Mouse (Mus musculus): ENCODE results near the gene Gm49366. TPM values are rescaled to one million over a fixed set of nuclear protein-coding genes. Genes with fewer than 3 reads are reported as not detected.
"Not testable (repeated sequence)": the region's sequence is repeated elsewhere in the genome, so short reads cannot be mapped to it uniquely, and the experiment has no call there.

Gene Gm49366
- polyA plus RNA-seq, 1 experiment, result not detected

DNA sequence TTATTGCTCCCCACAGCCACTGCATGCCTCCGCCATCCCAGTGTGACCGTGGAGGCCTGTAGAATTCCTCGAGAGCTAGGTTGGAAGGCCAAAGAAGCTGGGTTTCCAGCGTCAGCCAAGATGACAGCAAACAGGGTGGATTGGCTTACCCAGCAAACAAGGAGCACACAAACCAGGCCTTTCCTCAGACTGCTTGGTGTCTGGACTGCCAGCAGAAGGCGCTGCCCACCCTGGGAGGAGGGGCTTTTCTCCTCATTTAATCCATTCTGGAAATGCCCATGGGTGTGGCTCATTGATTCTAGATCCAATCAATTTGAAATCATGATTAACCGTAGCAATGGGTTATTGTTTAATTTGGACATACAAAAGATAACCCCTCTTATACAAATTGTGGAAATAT lies 25.6 kb upstream of the Gm49366 start:
- Histone ChIP-seq H3K36me3 (ENCODE audit: control insufficient read depth, insufficient read depth) (no peaks in the 10 kb centered on the region), H3K27me3 (ENCODE audit: control insufficient read depth, insufficient read depth, insufficient read length) (peaks cover 15% of the 10 kb centered on the region), H3K4me3 (ENCODE audit: insufficient read depth, poor library complexity, severe bottlenecking) (no peak overlapping the region), H3K79me3 (ENCODE audit: low read depth) (no peaks in the 10 kb centered on the region), H3ac (ENCODE audit: control insufficient read depth, insufficient read length, low read depth) (no peak overlapping the region), H3K79me2 (ENCODE audit: control insufficient read depth, insufficient read depth) (no peaks in the 10 kb centered on the region)
- TF ChIP-seq FOSL1 (IDR thresholded peaks at IDR 0.05; ENCODE audit: insufficient read depth, low read length, poor library complexity, severe bottlenecking) (no peak), CTCF (IDR thresholded peaks at IDR 0.05; ENCODE audit: control insufficient read depth, insufficient read depth, insufficient read length) (no peak), CEBPB (IDR thresholded peaks at IDR 0.05; ENCODE audit: low read depth) (no peak), MAX (IDR thresholded peaks at IDR 0.05) (no peak), USF1 (IDR thresholded peaks at IDR 0.05; ENCODE audit: low read depth) (no peak), MYOD1 (IDR thresholded peaks at IDR 0.05; ENCODE audit: control insufficient read depth, insufficient read length, low read depth) (no peak), MYOG (IDR thresholded peaks at IDR 0.05; ENCODE audit: control insufficient read depth, extremely low read depth, insufficient read length) (no peak)

DNA sequence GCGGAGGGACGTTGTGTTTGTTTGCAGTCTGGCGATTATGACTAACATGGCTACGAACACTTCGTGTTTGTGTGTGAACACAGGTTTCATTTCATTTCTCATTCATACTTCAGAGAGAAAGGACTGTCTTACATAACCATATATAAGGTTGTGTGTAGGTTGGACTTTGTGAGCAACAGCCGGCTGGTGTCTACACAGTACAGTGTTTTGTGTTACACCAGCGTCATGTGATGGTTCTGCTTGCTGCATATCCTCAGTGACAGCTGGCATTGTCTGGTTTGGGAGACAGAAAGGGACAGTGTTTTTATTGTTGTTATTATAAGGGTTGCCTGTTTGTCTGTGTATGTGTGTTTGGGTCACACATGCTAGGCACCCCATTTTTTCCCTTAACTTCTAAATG lies 25.0 kb upstream of the Gm49366 start:
- Histone ChIP-seq H3K79me3 (ENCODE audit: low read depth) (no peaks in the 10 kb centered on the region), H3K27me3 (ENCODE audit: control insufficient read depth, insufficient read depth, insufficient read length) (peaks cover 15% of the 10 kb centered on the region), H3K36me3 (ENCODE audit: control insufficient read depth, insufficient read depth) (no peaks in the 10 kb centered on the region), H3ac (ENCODE audit: control insufficient read depth, insufficient read length, low read depth) (no peak overlapping the region), H3K79me2 (ENCODE audit: control insufficient read depth, insufficient read depth) (no peaks in the 10 kb centered on the region), H3K4me3 (ENCODE audit: insufficient read depth, poor library complexity, severe bottlenecking) (no peak overlapping the region)
- TF ChIP-seq MAX (IDR thresholded peaks at IDR 0.05) (no peak), MYOD1 (IDR thresholded peaks at IDR 0.05; ENCODE audit: control insufficient read depth, insufficient read length, low read depth) (no peak), CEBPB (IDR thresholded peaks at IDR 0.05; ENCODE audit: low read depth) (no peak), FOSL1 (IDR thresholded peaks at IDR 0.05; ENCODE audit: insufficient read depth, low read length, poor library complexity, severe bottlenecking) (no peak), USF1 (IDR thresholded peaks at IDR 0.05; ENCODE audit: low read depth) (no peak), MYOG (IDR thresholded peaks at IDR 0.05; ENCODE audit: control insufficient read depth, extremely low read depth, insufficient read length) (no peak), CTCF (IDR thresholded peaks at IDR 0.05; ENCODE audit: control insufficient read depth, insufficient read depth, insufficient read length) (no peak)

DNA sequence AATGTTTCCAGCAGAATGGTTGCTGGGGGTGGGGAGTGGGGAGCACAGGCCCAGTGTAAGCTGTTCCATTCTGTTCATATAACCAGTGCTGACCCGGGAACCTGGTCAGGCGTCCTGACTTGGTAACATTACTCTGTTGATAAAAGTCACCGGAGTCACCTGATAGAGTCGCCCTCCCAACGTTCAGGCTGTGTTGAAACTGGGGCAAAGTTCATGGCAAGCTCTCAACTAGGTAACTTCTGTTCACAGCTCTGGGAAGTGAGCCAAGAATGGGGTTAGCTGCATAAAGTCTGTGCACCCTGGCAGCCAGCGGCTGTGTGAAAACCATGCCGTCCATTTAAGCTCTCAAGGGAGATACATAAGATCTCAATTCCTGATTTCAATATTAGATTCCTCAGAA lies 18.2 kb upstream of the Gm49366 start:
- H3K4me3 ChIP-seq (ENCODE audit: insufficient read depth, poor library complexity, severe bottlenecking); H3K79me2 ChIP-seq (ENCODE audit: control insufficient read depth, insufficient read depth); H3ac ChIP-seq (ENCODE audit: control insufficient read depth, insufficient read length, low read depth); H3K36me3 ChIP-seq (ENCODE audit: control insufficient read depth, insufficient read depth); H3K27me3 ChIP-seq (ENCODE audit: control insufficient read depth, insufficient read depth, insufficient read length); H3K79me3 ChIP-seq (ENCODE audit: low read depth): not testable (repeated sequence)

DNA sequence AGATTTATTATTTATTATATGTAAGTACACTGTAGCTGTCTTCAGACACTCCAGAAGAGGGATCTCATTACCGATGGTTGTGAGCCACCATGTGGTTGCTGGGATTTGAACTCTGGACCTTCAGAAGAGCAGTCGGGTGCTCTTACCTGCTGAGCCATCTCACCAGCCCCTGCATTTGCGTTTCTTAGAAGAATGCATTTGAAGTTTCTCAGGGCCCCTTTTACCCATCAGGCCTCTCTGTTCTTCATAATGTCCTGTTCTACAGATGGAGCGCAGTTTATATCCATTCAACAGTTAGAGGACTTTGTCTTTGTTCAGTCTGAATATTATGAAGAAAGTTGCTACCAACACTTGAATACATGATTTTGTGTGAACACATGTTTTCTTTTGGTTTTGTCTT lies 16.5 kb upstream of the Gm49366 start:
- H3K79me3 ChIP-seq (ENCODE audit: low read depth); H3K79me2 ChIP-seq (ENCODE audit: control insufficient read depth, insufficient read depth); H3K27me3 ChIP-seq (ENCODE audit: control insufficient read depth, insufficient read depth, insufficient read length); H3K36me3 ChIP-seq (ENCODE audit: control insufficient read depth, insufficient read depth); H3K4me3 ChIP-seq (ENCODE audit: insufficient read depth, poor library complexity, severe bottlenecking); H3ac ChIP-seq (ENCODE audit: control insufficient read depth, insufficient read length, low read depth): not testable (repeated sequence)

DNA sequence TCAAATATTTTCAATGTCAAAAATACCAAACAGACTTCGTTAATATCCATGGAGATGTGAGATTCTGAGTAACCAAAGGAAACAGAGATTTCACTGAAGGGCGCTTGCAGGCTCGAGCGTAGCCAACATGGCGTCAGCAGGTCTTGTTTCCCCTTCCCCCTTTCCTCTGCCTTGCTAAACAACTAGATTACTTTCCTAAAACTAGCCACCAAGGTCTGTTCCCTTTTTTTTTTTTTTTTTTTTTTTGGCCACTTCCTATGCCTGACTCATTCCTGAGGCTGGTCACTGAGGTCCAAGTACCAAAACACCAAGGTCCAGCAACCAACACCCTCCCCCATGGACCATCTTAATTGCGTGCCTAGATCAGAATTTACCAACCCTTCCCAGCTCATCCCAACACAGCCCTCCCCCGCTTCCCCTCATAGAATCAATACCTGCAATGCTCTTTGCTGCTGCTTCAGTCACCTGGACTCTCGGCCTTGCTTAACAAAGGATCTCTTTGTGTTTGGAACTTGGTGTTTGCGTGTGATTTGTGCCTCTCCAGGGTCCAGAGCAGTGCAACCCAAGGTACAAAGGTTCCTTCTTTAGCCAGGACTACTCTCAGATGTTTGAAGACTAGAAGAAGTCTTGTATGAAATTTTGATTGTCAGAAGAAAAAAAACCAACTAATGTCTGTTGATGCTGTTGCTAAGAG lies 15.5 kb upstream of the Gm49366 start:
- Histone ChIP-seq H3K27me3 (ENCODE audit: control insufficient read depth, insufficient read depth, insufficient read length) (no peaks in the 10 kb centered on the region), H3K4me3 (ENCODE audit: insufficient read depth, poor library complexity, severe bottlenecking) (no peak overlapping the region), H3ac (ENCODE audit: control insufficient read depth, insufficient read length, low read depth) (no peak overlapping the region), H3K36me3 (ENCODE audit: control insufficient read depth, insufficient read depth) (no peaks in the 10 kb centered on the region), H3K79me3 (ENCODE audit: low read depth) (no peaks in the 10 kb centered on the region), H3K79me2 (ENCODE audit: control insufficient read depth, insufficient read depth) (no peaks in the 10 kb centered on the region)
- TF ChIP-seq CEBPB (IDR thresholded peaks at IDR 0.05; ENCODE audit: low read depth), result no peak
- TF ChIP-seq MAX (IDR thresholded peaks at IDR 0.05), result no peak
- no peak for TF ChIP-seq MYOD1 (IDR thresholded peaks at IDR 0.05; ENCODE audit: control insufficient read depth, insufficient read length, low read depth)
- no peak for TF ChIP-seq CTCF (IDR thresholded peaks at IDR 0.05; ENCODE audit: control insufficient read depth, insufficient read depth, insufficient read length)
- TF ChIP-seq FOSL1 (IDR thresholded peaks at IDR 0.05; ENCODE audit: insufficient read depth, low read length, poor library complexity, severe bottlenecking), result no peak
- TF ChIP-seq USF1 (IDR thresholded peaks at IDR 0.05; ENCODE audit: low read depth), result no peak
- no peak for TF ChIP-seq MYOG (IDR thresholded peaks at IDR 0.05; ENCODE audit: control insufficient read depth, extremely low read depth, insufficient read length)

DNA sequence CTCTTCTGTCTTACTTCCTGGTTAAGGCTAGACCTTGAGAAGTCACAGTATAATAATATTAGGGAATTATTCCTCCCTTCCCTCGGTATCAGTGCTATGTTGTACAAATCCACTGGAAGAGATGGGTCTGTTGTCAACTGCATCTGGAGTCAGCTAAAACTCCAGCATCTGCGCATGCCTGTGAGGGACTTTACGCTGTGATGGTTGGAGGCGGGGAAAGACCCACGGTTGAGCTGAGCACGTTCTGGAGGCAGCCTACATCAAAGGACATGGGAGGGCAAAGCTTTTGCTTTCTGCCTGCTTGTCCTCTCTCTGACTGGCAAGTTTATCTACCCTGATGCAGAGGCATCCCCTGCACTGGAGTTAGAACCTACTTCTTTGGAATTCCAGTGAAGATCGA lies 12.8 kb upstream of the Gm49366 start:
- Histone ChIP-seq H3K27me3 (ENCODE audit: control insufficient read depth, insufficient read depth, insufficient read length) (no peaks in the 10 kb centered on the region), H3K36me3 (ENCODE audit: control insufficient read depth, insufficient read depth) (no peaks in the 10 kb centered on the region), H3K79me2 (ENCODE audit: control insufficient read depth, insufficient read depth) (no peaks in the 10 kb centered on the region), H3ac (ENCODE audit: control insufficient read depth, insufficient read length, low read depth) (no peak overlapping the region), H3K79me3 (ENCODE audit: low read depth) (no peaks in the 10 kb centered on the region), H3K4me3 (ENCODE audit: insufficient read depth, poor library complexity, severe bottlenecking) (no peak overlapping the region)
- TF ChIP-seq CEBPB (IDR thresholded peaks at IDR 0.05; ENCODE audit: low read depth), result no peak
- no peak for TF ChIP-seq MYOD1 (IDR thresholded peaks at IDR 0.05; ENCODE audit: control insufficient read depth, insufficient read length, low read depth)
- no peak for TF ChIP-seq USF1 (IDR thresholded peaks at IDR 0.05; ENCODE audit: low read depth)
- no peak for TF ChIP-seq MYOG (IDR thresholded peaks at IDR 0.05; ENCODE audit: control insufficient read depth, extremely low read depth, insufficient read length)
- no peak for TF ChIP-seq CTCF (IDR thresholded peaks at IDR 0.05; ENCODE audit: control insufficient read depth, insufficient read depth, insufficient read length)
- TF ChIP-seq MAX (IDR thresholded peaks at IDR 0.05), result no peak
- TF ChIP-seq FOSL1 (IDR thresholded peaks at IDR 0.05; ENCODE audit: insufficient read depth, low read length, poor library complexity, severe bottlenecking), result no peak

DNA sequence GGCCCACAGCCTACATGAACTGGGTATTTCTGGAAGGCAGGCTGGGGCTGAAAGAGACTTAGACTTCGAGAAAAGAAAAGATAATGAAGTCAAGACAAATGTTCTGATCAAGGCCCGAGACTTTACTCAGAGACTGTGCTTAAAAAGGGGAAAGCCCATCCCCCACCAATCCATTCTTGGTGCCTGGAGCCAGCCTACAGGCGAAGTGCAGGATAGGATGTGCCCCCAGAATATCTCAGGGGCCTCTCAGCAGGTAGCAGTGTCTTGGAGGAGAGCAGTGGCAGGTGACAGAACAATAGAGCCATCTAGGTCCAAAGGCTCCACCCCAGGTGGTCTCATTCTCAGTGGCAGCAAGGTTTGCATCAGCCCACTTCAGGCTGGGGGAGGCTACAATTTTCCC lies 10.4 kb upstream of the Gm49366 start:
- H3K79me3 ChIP-seq (ENCODE audit: low read depth); H3K4me3 ChIP-seq (ENCODE audit: insufficient read depth, poor library complexity, severe bottlenecking); H3K79me2 ChIP-seq (ENCODE audit: control insufficient read depth, insufficient read depth); H3K27me3 ChIP-seq (ENCODE audit: control insufficient read depth, insufficient read depth, insufficient read length); H3K36me3 ChIP-seq (ENCODE audit: control insufficient read depth, insufficient read depth); H3ac ChIP-seq (ENCODE audit: control insufficient read depth, insufficient read length, low read depth): not testable (repeated sequence)

DNA sequence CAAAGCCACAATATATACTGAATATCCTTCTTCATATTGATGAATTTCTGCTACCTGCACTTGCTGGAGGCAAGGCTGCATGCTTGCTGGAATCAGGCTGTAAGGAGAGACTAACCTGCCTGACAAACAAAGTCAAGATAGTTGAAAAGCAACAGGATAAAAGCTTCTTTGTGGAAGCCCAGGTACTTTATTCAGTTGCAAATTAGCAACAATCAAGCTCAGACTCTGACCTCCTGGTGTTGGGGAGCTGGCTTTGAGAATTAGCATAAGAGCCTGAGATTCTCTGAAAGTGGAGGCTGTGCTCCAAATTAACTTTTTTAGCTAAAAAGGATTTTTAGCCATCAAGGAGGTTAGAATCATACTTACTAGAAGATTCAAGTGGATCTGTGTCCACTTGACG lies 9.7 kb upstream of the Gm49366 start:
- not testable (repeated sequence) for H3ac ChIP-seq (ENCODE audit: control insufficient read depth, insufficient read length, low read depth); H3K79me2 ChIP-seq (ENCODE audit: control insufficient read depth, insufficient read depth); H3K79me3 ChIP-seq (ENCODE audit: low read depth); H3K36me3 ChIP-seq (ENCODE audit: control insufficient read depth, insufficient read depth); H3K4me3 ChIP-seq (ENCODE audit: insufficient read depth, poor library complexity, severe bottlenecking); H3K27me3 ChIP-seq (ENCODE audit: control insufficient read depth, insufficient read depth, insufficient read length)
